Mouse (Mus musculus) midbrain, embryonic 10.5 days (tissue): ENCODE data around the gene Atp5b. TPM values are rescaled to one million over a fixed set of nuclear protein-coding genes. Genes with fewer than 3 reads are reported as not detected.
"Not testable (repeated sequence)": the region's sequence is repeated elsewhere in the genome, so short reads cannot be mapped to it uniquely, and the experiment has no call there.

Experiments
- DNase-seq: peaks from one replicate; pipeline ENCODE4 v3.0.0-alpha.2; 2017; ENCODE audit warnings: low spot score
- H3K27ac ChIP-seq: fragments of 300-500 bp; sonication (generic); replicated peaks from 2 replicates; pipeline ENCODE4 v1.5.1; 2016; ENCODE audit warnings: mild to moderate bottlenecking
- H3K27me3 ChIP-seq: fragments of 300-500 bp; sonication (generic); 2 replicates; pipeline ENCODE4 v1.6.1; 2016; ENCODE audit warnings: low read depth, mild to moderate bottlenecking; ENCODE audit not compliant: poor library complexity, severe bottlenecking
- H3K36me3 ChIP-seq: fragments of 300-500 bp; sonication (generic); 2 replicates; pipeline ENCODE4 v1.6.1; 2016; ENCODE audit warnings: mild to moderate bottlenecking, moderate library complexity
- H3K4me1 ChIP-seq: fragments of 300-500 bp; sonication (generic); 2 replicates; pipeline ENCODE4 v1.6.1; 2016
- H3K4me3 ChIP-seq: fragments of 300-500 bp; sonication (generic); 2 replicates; pipeline ENCODE4 v1.5.1; 2016; ENCODE audit warnings: mild to moderate bottlenecking, moderate library complexity
- H3K9me3 ChIP-seq: fragments of 300-500 bp; sonication (generic); replicated peaks from 2 replicates; pipeline ENCODE4 v1.6.1; 2016; ENCODE audit warnings: mild to moderate bottlenecking
- WGBS: fragments of 180-500 bp; shearing (Covaris S2); methylation state at CpG from one replicate; pipeline ENCODE4 v1.1.7; 2016; 5-methylcytosine and 5-hydroxymethylcytosine counted together
- polyA plus RNA-seq: library from polyadenylated mRNA; unstranded; fragments of >200 nt; fragmentation: Nextera tagmentation; extraction: Ambion mirVana; gene quantifications from 2 replicates; pipeline ENCODE4 v1.2.1, GENCODE M21; 2016

The Atp5b gene
- polyA plus RNA-seq, 1 experiment from 2014 or later = 2,316 TPM

GRCm38 (mm10) chr10:128052136-128052535, 30.9 kb upstream of the Atp5b start:
- peaks cover 46% of the 10 kb centered on the region for H3K36me3 ChIP-seq
- WGBS = 100% methylated on average over 1 of the region's 2 CpGs
- H3K4me3 ChIP-seq, H3K4me1 ChIP-seq, DNase-seq, H3K9me3 ChIP-seq, H3K27me3 ChIP-seq, H3K27ac ChIP-seq: not testable (repeated sequence)

GRCm38 (mm10) chr10:128053001-128053400, 30.1 kb upstream of the Atp5b start:
- Histone ChIP-seq H3K4me3 (no peak overlapping the region), H3K27me3 (no peaks in the 10 kb centered on the region), H3K27ac (no peak overlapping the region), H3K9me3 (no peaks in the 10 kb centered on the region), H3K36me3 (peaks cover 38% of the 10 kb centered on the region), H3K4me1 (peaks cover 5% of the 10 kb centered on the region)
- WGBS = 92% methylated on average over 8 of the region's 8 CpGs
- DNase-seq = no peak

GRCm38 (mm10) chr10:128058184-128058583, 24.9 kb upstream of the Atp5b start:
- H3K4me1 ChIP-seq = peaks cover 36% of the 10 kb centered on the region
- no peaks in the 10 kb centered on the region for H3K27me3 ChIP-seq
- peaks cover 26% of the 10 kb centered on the region for H3K36me3 ChIP-seq
- DNase-seq = no peak
- H3K9me3 ChIP-seq = no peaks in the 10 kb centered on the region
- H3K27ac ChIP-seq = peak overlapping the region; percentile 99
- WGBS = 1% methylated on average over 18 of the region's 18 CpGs
- H3K4me3 ChIP-seq = peak overlapping the region; percentile 72

GRCm38 (mm10) chr10:128058601-128059151, 24.4 kb upstream of the Atp5b start, which contains the start of gene Ptges3:
Gene Ptges3, plus strand, starts transcription at chr10:128058954.
- under 1% methylated on average over 72 of the region's 72 CpGs for WGBS
- DNase-seq = peak; percentile 98
- Histone ChIP-seq H3K27me3 (no peaks in the 10 kb centered on the region), H3K27ac (peak within 1 kb of the TSS; percentile 99), H3K36me3 (peaks cover 31% of the 10 kb centered on the region), H3K9me3 (no peaks in the 10 kb centered on the region), H3K4me1 (peaks cover 36% of the 10 kb centered on the region), H3K4me3 (peak within 1 kb of the TSS; percentile 72)

- WGBS = under 1% methylated on average over 62 of the region's 62 CpGs
- peak overlapping the region; percentile 99 for H3K27ac ChIP-seq
These were observed 23.7 kb upstream of the Atp5b start for GRCm38 (mm10) chr10:128059207-128059981.

GRCm38 (mm10) chr10:128061109-128061508, 22.0 kb upstream of the Atp5b start:
- Histone ChIP-seq H3K27ac (peak overlapping the region; percentile 52; the same call in 1 of the 2 replicates), H3K4me1 (peaks cover 36% of the 10 kb centered on the region), H3K4me3 (peak overlapping the region; percentile 72), H3K27me3 (no peaks in the 10 kb centered on the region), H3K9me3 (no peaks in the 10 kb centered on the region), H3K36me3 (peaks cover 50% of the 10 kb centered on the region)
- 89% methylated on average over 5 of the region's 5 CpGs for WGBS
- DNase-seq = no peak

More at GRCm38 (mm10) chr10:128059207-128059981, 23.7 kb upstream of the Atp5b start:
- Histone ChIP-seq H3K27me3 (no peaks in the 10 kb centered on the region), H3K4me3 (peak overlapping the region; percentile 72), H3K9me3 (no peaks in the 10 kb centered on the region), H3K4me1 (peaks cover 36% of the 10 kb centered on the region), H3K36me3 (peaks cover 38% of the 10 kb centered on the region)
- peak; percentile 72 for DNase-seq

GRCm38 (mm10) chr10:128062221-128062989, 20.7 kb upstream of the Atp5b start:
- peaks cover 62% of the 10 kb centered on the region for H3K36me3 ChIP-seq
- H3K27me3 ChIP-seq = no peaks in the 10 kb centered on the region
- H3K27ac ChIP-seq = no peak overlapping the region
- H3K4me3 ChIP-seq = no peak overlapping the region
- no peaks in the 10 kb centered on the region for H3K9me3 ChIP-seq
- 94% methylated on average over 6 of the region's 6 CpGs for WGBS
- peaks cover 36% of the 10 kb centered on the region for H3K4me1 ChIP-seq
- no peak for DNase-seq

GRCm38 (mm10) chr10:128066072-128066471, 17.0 kb upstream of the Atp5b start:
- DNase-seq = no peak
- Histone ChIP-seq H3K36me3 (peaks cover 88% of the 10 kb centered on the region), H3K27me3 (no peaks in the 10 kb centered on the region), H3K27ac (no peak overlapping the region), H3K9me3 (no peaks in the 10 kb centered on the region), H3K4me3 (no peak overlapping the region), H3K4me1 (peaks cover 13% of the 10 kb centered on the region; the same call in 1 of the 2 replicates)
- 88% methylated on average over 5 of the region's 5 CpGs for WGBS

GRCm38 (mm10) chr10:128069201-128069600, 13.9 kb upstream of the Atp5b start:
- peaks cover 89% of the 10 kb centered on the region for H3K36me3 ChIP-seq
- H3K27ac ChIP-seq = no peak overlapping the region
- WGBS = 92% methylated on average over 4 of the region's 4 CpGs
- H3K9me3 ChIP-seq = no peaks in the 10 kb centered on the region
- H3K27me3 ChIP-seq = no peaks in the 10 kb centered on the region
- no peak for DNase-seq
- no peaks in the 10 kb centered on the region for H3K4me1 ChIP-seq
- no peak overlapping the region for H3K4me3 ChIP-seq

- H3K27me3 ChIP-seq, H3K27ac ChIP-seq, H3K4me1 ChIP-seq, H3K4me3 ChIP-seq, DNase-seq, H3K9me3 ChIP-seq: not testable (repeated sequence)
- H3K36me3 ChIP-seq = peaks cover 89% of the 10 kb centered on the region
- 97% methylated on average over 2 of the region's 2 CpGs for WGBS
These were observed 12.6 kb upstream of the Atp5b start for GRCm38 (mm10) chr10:128070432-128070831.

GRCm38 (mm10) chr10:128078269-128078668, 4.8 kb upstream of the Atp5b start:
- WGBS = 80% methylated on average over 5 of the region's 5 CpGs
- not testable (repeated sequence) for H3K4me1 ChIP-seq, DNase-seq, H3K9me3 ChIP-seq, H3K4me3 ChIP-seq, H3K27me3 ChIP-seq, H3K27ac ChIP-seq
- peaks cover 39% of the 10 kb centered on the region for H3K36me3 ChIP-seq

GRCm38 (mm10) chr10:128080496-128080895, 2.6 kb upstream of the Atp5b start:
- H3K4me3 ChIP-seq = no peak overlapping the region
- DNase-seq = no peak
- 83% methylated on average over 1 of the region's 1 CpGs for WGBS
- peaks cover 21% of the 10 kb centered on the region for H3K4me1 ChIP-seq
- H3K36me3 ChIP-seq = peaks cover 33% of the 10 kb centered on the region
- no peaks in the 10 kb centered on the region for H3K27me3 ChIP-seq
- no peaks in the 10 kb centered on the region for H3K9me3 ChIP-seq
- H3K27ac ChIP-seq = no peak overlapping the region
